Mouse (Mus musculus): ENCODE results near the gene Cnksr3.

- TF ChIP-seq CTCF (conservative IDR thresholded peaks at IDR 0.05; ENCODE audit: low read length) (no peak), POU5F1 (IDR thresholded peaks at IDR 0.05; ENCODE audit: borderline replicate concordance, low read length) (no peak)
These were observed 5.6 kb upstream of the Cnksr3 start for GRCm38 (mm10) chr10:7217551-7218127.
